Mouse (Mus musculus) retina, postnatal 7 days (tissue): ENCODE measurements around the gene Coa4.
A peak's percentile ranks its signal among the peaks of the same experiment; 100 is the strongest.
"Not testable (repeated sequence)": the region's sequence is repeated elsewhere in the genome, so short reads cannot be mapped to it uniquely, and the experiment has no call there.

Experiments used
- DNase-seq: peaks from one replicate; pipeline ENCODE4 v3.0.0-alpha.2; 2012; ENCODE audit warnings: low read depth, low spot score

Coa4 gene

GRCm38 (mm10) chr7:100561861-100562587, 25.2 kb downstream of the Coa4 start:
- no peak for DNase-seq

- not testable (repeated sequence) for DNase-seq
Observed at GRCm38 (mm10) chr7:100567238-100567637, 30.4 kb downstream of the Coa4 start.

GRCm38 (mm10) chr7:100569907-100570306, 33.0 kb downstream of the Coa4 start:
- DNase-seq, result no peak

- DNase-seq, result no peak
Observed at GRCm38 (mm10) chr7:100570930-100571715, 34.3 kb downstream of the Coa4 start.

GRCm38 (mm10) chr7:100572061-100572460, 35.2 kb downstream of the Coa4 start:
- DNase-seq, result no peak

- no peak for DNase-seq
Observed at GRCm38 (mm10) chr7:100572704-100573103, 35.8 kb downstream of the Coa4 start.

GRCm38 (mm10) chr7:100578794-100579193, 41.9 kb downstream of the Coa4 start:
- DNase-seq, result no peak

GRCm38 (mm10) chr7:100582235-100582634, 45.4 kb downstream of the Coa4 start:
- DNase-seq, result no peak

- DNase-seq, result peak; percentile 90
Observed at GRCm38 (mm10) chr7:100582727-100583236, 45.9 kb downstream of the Coa4 start.

GRCm38 (mm10) chr7:100589816-100590215, 52.9 kb downstream of the Coa4 start:
- DNase-seq, result no peak
